Mouse (Mus musculus): Measurements from ENCODE around the gene Arxes1. TPM values are rescaled to one million over a fixed set of nuclear protein-coding genes. Genes with fewer than 3 reads are reported as not detected.
"Not testable (repeated sequence)": the region's sequence is repeated elsewhere in the genome, so short reads cannot be mapped to it uniquely, and the experiment has no call there.

Gene Arxes1
- polyA plus RNA-seq, 1 experiment from 2014 or later: 24.4 TPM

GRCm38 (mm10) chrX:136051219-136051618, 18.1 kb downstream of the Arxes1 start:
- no peak for ATAC-seq (ENCODE audit: insufficient number of reproducible peaks, low FRiP score, low TSS enrichment, low read depth)
- H3K4me3 ChIP-seq (replicated peaks): no peak overlapping the region
- H3K4me2 ChIP-seq (replicated peaks): no peak overlapping the region
- WGBS: 75% methylated on average over 2 of the region's 2 CpGs
- H3K36me3 ChIP-seq: no peaks in the 10 kb centered on the region
- H3K4me1 ChIP-seq: no peaks in the 10 kb centered on the region
- H3K9ac ChIP-seq: no peak overlapping the region
- H3K27me3 ChIP-seq: no peaks in the 10 kb centered on the region
- H3K9me3 ChIP-seq (replicated peaks): no peaks in the 10 kb centered on the region
- H3K27ac ChIP-seq (replicated peaks): no peak overlapping the region

- H3K27me3 ChIP-seq: no peaks in the 10 kb centered on the region
- ATAC-seq (ENCODE audit: insufficient number of reproducible peaks, low FRiP score, low TSS enrichment, low read depth): no peak
- no peak overlapping the region for H3K4me3 ChIP-seq (replicated peaks)
- H3K36me3 ChIP-seq: no peaks in the 10 kb centered on the region
- WGBS: 83% methylated on average over 1 of the region's 1 CpGs
- H3K27ac ChIP-seq (replicated peaks): no peak overlapping the region
- H3K4me1 ChIP-seq: no peaks in the 10 kb centered on the region
- H3K9me3 ChIP-seq (replicated peaks): no peaks in the 10 kb centered on the region
- H3K4me2 ChIP-seq (replicated peaks): no peak overlapping the region
- H3K9ac ChIP-seq: no peak overlapping the region
These were observed 27.5 kb downstream of the Arxes1 start for GRCm38 (mm10) chrX:136060698-136061097.

GRCm38 (mm10) chrX:136067201-136067991, 34.2 kb downstream of the Arxes1 start:
- not testable (repeated sequence) for H3K36me3 ChIP-seq; H3K27me3 ChIP-seq; H3K9ac ChIP-seq; H3K9me3 ChIP-seq (replicated peaks); H3K4me1 ChIP-seq; H3K27ac ChIP-seq (replicated peaks)
- ATAC-seq (ENCODE audit: insufficient number of reproducible peaks, low FRiP score, low TSS enrichment, low read depth): peak; percentile 80
- H3K4me3 ChIP-seq (replicated peaks): peak overlapping the region; percentile 35
- 40% methylated on average over 14 of the region's 48 CpGs for WGBS
- H3K4me2 ChIP-seq (replicated peaks): peak overlapping the region; percentile 42

- no CpG with 5 or more reads among the region's 32 CpGs for WGBS
- peak within 1 kb of the TSS; percentile 35 for H3K4me3 ChIP-seq (replicated peaks)
- not testable (repeated sequence) for H3K27me3 ChIP-seq; H3K9ac ChIP-seq; H3K9me3 ChIP-seq (replicated peaks); H3K36me3 ChIP-seq; H3K4me1 ChIP-seq; H3K27ac ChIP-seq (replicated peaks)
- H3K4me2 ChIP-seq (replicated peaks): peak within 1 kb of the TSS; percentile 42
- ATAC-seq (ENCODE audit: insufficient number of reproducible peaks, low FRiP score, low TSS enrichment, low read depth): peak; percentile 94
These were observed 34.9 kb downstream of the Arxes1 start, which contains the start of gene Bex2 for GRCm38 (mm10) chrX:136068020-136068419. Gene Bex2, minus strand, starts transcription at chrX:136068236.

Other genes with a start within 250 kb of the Arxes1 start
- gene Bhlhb9, start 235.8 kb upstream of the Arxes1 start, polyA plus RNA-seq (2015; fragmentation: Nextera tagmentation; extraction: Ambion mirVana): 51.8 TPM in 2 replicates
- 31.8 and 37.8 TPM in 2 replicates for gene Gprasp2, start 194.3 kb upstream of the Arxes1 start, polyA plus RNA-seq (2015; fragmentation: Nextera tagmentation; extraction: Ambion mirVana)
- gene Arxes2, start 39.5 kb upstream of the Arxes1 start, polyA plus RNA-seq (2015; fragmentation: Nextera tagmentation; extraction: Ambion mirVana): 50.3 and 54.0 TPM in 2 replicates
- 58.8 and 64.6 TPM in 2 replicates for gene Bex2, start 34.9 kb downstream of the Arxes1 start, polyA plus RNA-seq (2015; fragmentation: Nextera tagmentation; extraction: Ambion mirVana)
- gene Nxf3, start 51.9 kb downstream of the Arxes1 start, polyA plus RNA-seq (2015; fragmentation: Nextera tagmentation; extraction: Ambion mirVana): not detected in 2 replicates
- gene Bex4, start 105.6 kb downstream of the Arxes1 start, polyA plus RNA-seq (2015; fragmentation: Nextera tagmentation; extraction: Ambion mirVana): 31.4 and 35.7 TPM in 2 replicates
- 189 and 202 TPM in 2 replicates for gene Tceal8, start 139.0 kb downstream of the Arxes1 start, polyA plus RNA-seq (2015; fragmentation: Nextera tagmentation; extraction: Ambion mirVana)
- 12.9 and 13.1 TPM in 2 replicates for gene Tceal5, start 170.5 kb downstream of the Arxes1 start, polyA plus RNA-seq (2015; fragmentation: Nextera tagmentation; extraction: Ambion mirVana)
- gene Tceal7, start 181.4 kb downstream of the Arxes1 start, polyA plus RNA-seq (2015; fragmentation: Nextera tagmentation; extraction: Ambion mirVana): 121 and 154 TPM in 2 replicates
- 112 and 134 TPM in 2 replicates for gene Bex1, start 182.1 kb downstream of the Arxes1 start, polyA plus RNA-seq (2015; fragmentation: Nextera tagmentation; extraction: Ambion mirVana)
- 520 and 545 TPM in 2 replicates for gene Tceal9, start 211.7 kb downstream of the Arxes1 start, polyA plus RNA-seq (2015; fragmentation: Nextera tagmentation; extraction: Ambion mirVana)
- 387 and 393 TPM in 2 replicates for gene Bex3, start 236.9 kb downstream of the Arxes1 start, polyA plus RNA-seq (2015; fragmentation: Nextera tagmentation; extraction: Ambion mirVana)

Measured in embryonic facial prominence, embryonic 15.5 days (tissue).